Mouse (Mus musculus): ENCODE measurements around the gene Col17a1.

The Col17a1 gene

GRCm38 (mm10) chr19:47691994-47692393 is at the start of gene Col17a1:
Gene Col17a1 (minus strand): TSS chr19:47692094.
- DNase-seq: no peak

GRCm38 (mm10) chr19:47731931-47732330 is 40.0 kb upstream of the Col17a1 start:
- DNase-seq: peak; percentile 30 to 55

GRCm38 (mm10) chr19:47731071-47731881 is 39.4 kb upstream of the Col17a1 start, which contains the start of gene Sfr1:
Gene Sfr1 (plus strand): TSS chr19:47731682.
- DNase-seq: peak; percentile 98 to 99

GRCm38 (mm10) chr19:47730691-47731070 is 38.8 kb upstream of the Col17a1 start:
- peak; percentile 37 to 45 for DNase-seq

GRCm38 (mm10) chr19:47725643-47726140 is 33.8 kb upstream of the Col17a1 start:
- DNase-seq: no peak

GRCm38 (mm10) chr19:47724903-47725302 is 33.0 kb upstream of the Col17a1 start:
- no peak for DNase-seq

GRCm38 (mm10) chr19:47722471-47722870 is 30.6 kb upstream of the Col17a1 start:
- DNase-seq: no peak

GRCm38 (mm10) chr19:47719147-47719546 is 27.3 kb upstream of the Col17a1 start:
- no peak for DNase-seq

GRCm38 (mm10) chr19:47716144-47716543 is 24.2 kb upstream of the Col17a1 start:
- DNase-seq: no peak

GRCm38 (mm10) chr19:47713457-47713856 is 21.6 kb upstream of the Col17a1 start:
- DNase-seq: no peak

- DNase-seq: no peak
These were observed 18.5 kb upstream of the Col17a1 start for GRCm38 (mm10) chr19:47710376-47710775.

GRCm38 (mm10) chr19:47705772-47706309 is 13.9 kb upstream of the Col17a1 start:
- DNase-seq: no peak

- DNase-seq: no peak
These were observed 13.3 kb upstream of the Col17a1 start for GRCm38 (mm10) chr19:47705080-47705771.

GRCm38 (mm10) chr19:47700509-47700908 is 8.6 kb upstream of the Col17a1 start:
- no peak for DNase-seq

GRCm38 (mm10) chr19:47699743-47700142 is 7.8 kb upstream of the Col17a1 start:
- no peak for DNase-seq

GRCm38 (mm10) chr19:47698266-47698665 is 6.4 kb upstream of the Col17a1 start:
- no peak for DNase-seq

- no peak for DNase-seq
These were observed 5.2 kb upstream of the Col17a1 start for GRCm38 (mm10) chr19:47697067-47697466.

- DNase-seq: no peak
These were observed 4.5 kb upstream of the Col17a1 start for GRCm38 (mm10) chr19:47696411-47696810.

- no peak for DNase-seq
These were observed 3.8 kb upstream of the Col17a1 start for GRCm38 (mm10) chr19:47695725-47696124.

- no peak for DNase-seq
These were observed 2.3 kb downstream of the Col17a1 start for GRCm38 (mm10) chr19:47689592-47689991.

- DNase-seq: no peak
These were observed 13.2 kb downstream of the Col17a1 start for GRCm38 (mm10) chr19:47678675-47679074.

- DNase-seq: peak in 1 of 2 experiments; percentile 58
These were observed 17.5 kb downstream of the Col17a1 start for GRCm38 (mm10) chr19:47674419-47674818.

GRCm38 (mm10) chr19:47668399-47668798 is 23.5 kb downstream of the Col17a1 start:
- no peak for DNase-seq

- DNase-seq: no peak
These were observed 24.3 kb downstream of the Col17a1 start for GRCm38 (mm10) chr19:47667601-47668000.

Measured in kidney, adult 8-10 months (tissue).